Mouse (Mus musculus) adrenal gland, adult 18-20 months (tissue): ENCODE measurements around the gene Ada. TPM values are rescaled to one million over a fixed set of nuclear protein-coding genes. Genes with fewer than 3 reads are reported as not detected.
"Not testable (repeated sequence)": the region's sequence is repeated elsewhere in the genome, so short reads cannot be mapped to it uniquely, and the experiment has no call there.

ENCODE experiments used
- DNase-seq, 2 experiments: peaks; one replicate each; pipeline ENCODE4 v3.0.0; 2021 to 2022; ENCODE audit warnings: low spot score in 2 of 2
- total RNA-seq, 2 experiments: library from RNA; stranded (reverse); gene quantifications; 1 replicate in 1 of 2; 2 replicates in 1 of 2; pipeline ENCODE4 v1.2.3; 2021

The Ada gene
- total RNA-seq, 2 experiments from 2014 or later: 2.9 to 3.5 TPM

- no peak for DNase-seq
These were observed 50.8 kb downstream of the Ada start for GRCm38 (mm10) chr2:163699078-163699780.

GRCm38 (mm10) chr2:163697764-163698480 is 52.1 kb downstream of the Ada start:
- no peak for DNase-seq

GRCm38 (mm10) chr2:163696763-163697162 is 53.3 kb downstream of the Ada start:
- no peak for DNase-seq

- DNase-seq: no peak
These were observed 56.2 kb downstream of the Ada start for GRCm38 (mm10) chr2:163693716-163694314.

- DNase-seq: no peak
These were observed 57.0 kb downstream of the Ada start for GRCm38 (mm10) chr2:163692873-163693612.

GRCm38 (mm10) chr2:163691846-163692605 is 58.0 kb downstream of the Ada start:
- no peak for DNase-seq

GRCm38 (mm10) chr2:163690409-163691304 is 59.4 kb downstream of the Ada start:
- no peak for DNase-seq

GRCm38 (mm10) chr2:163689771-163690170 is 60.3 kb downstream of the Ada start:
- DNase-seq: no peak

GRCm38 (mm10) chr2:163688377-163688776 is 61.7 kb downstream of the Ada start:
- not testable (repeated sequence) for DNase-seq

GRCm38 (mm10) chr2:163686886-163687285 is 63.2 kb downstream of the Ada start:
- no peak for DNase-seq

GRCm38 (mm10) chr2:163686233-163686632 is 63.8 kb downstream of the Ada start:
- DNase-seq: no peak

GRCm38 (mm10) chr2:163685761-163686200 is 64.3 kb downstream of the Ada start:
- DNase-seq: no peak

GRCm38 (mm10) chr2:163685287-163685686 is 64.8 kb downstream of the Ada start:
- DNase-seq: no peak

- DNase-seq: no peak
These were observed 67.7 kb downstream of the Ada start for GRCm38 (mm10) chr2:163682344-163682743.

GRCm38 (mm10) chr2:163676745-163677144 is 73.3 kb downstream of the Ada start:
- DNase-seq: no peak
